Mouse (Mus musculus) adrenal gland, adult 18-20 months (tissue): Measurements from ENCODE around the gene Slc38a4. TPM values are rescaled to one million over a fixed set of nuclear protein-coding genes. Genes with fewer than 3 reads are reported as not detected.

ENCODE experiments used
- DNase-seq, 2 experiments: peaks; one replicate each; pipeline ENCODE4 v3.0.0; 2021 to 2022; ENCODE audit warnings: low spot score in 2 of 2
- total RNA-seq, 2 experiments: library from RNA; stranded (reverse); gene quantifications; 1 replicate in 1 of 2; 2 replicates in 1 of 2; pipeline ENCODE4 v1.2.3; 2021

Slc38a4 gene
- total RNA-seq, 2 experiments from 2014 or later: 2.5 to 3.9 TPM

GRCm38 (mm10) chr15:97054767-97055489, 828 bp downstream of the Slc38a4 start:
- no peak for DNase-seq

GRCm38 (mm10) chr15:97054131-97054530, 1.6 kb downstream of the Slc38a4 start:
- no peak for DNase-seq

- DNase-seq: no peak
These were observed 5.3 kb downstream of the Slc38a4 start for GRCm38 (mm10) chr15:97050436-97050835.

GRCm38 (mm10) chr15:97050011-97050410, 5.7 kb downstream of the Slc38a4 start:
- DNase-seq: no peak

- no peak for DNase-seq
These were observed 6.4 kb downstream of the Slc38a4 start for GRCm38 (mm10) chr15:97049281-97049841.

GRCm38 (mm10) chr15:97048267-97048666, 7.5 kb downstream of the Slc38a4 start:
- DNase-seq: no peak

- no peak for DNase-seq
These were observed 11.8 kb downstream of the Slc38a4 start for GRCm38 (mm10) chr15:97043921-97044320.

- no peak for DNase-seq
These were observed 13.7 kb downstream of the Slc38a4 start for GRCm38 (mm10) chr15:97042001-97042491.

GRCm38 (mm10) chr15:97041182-97041581, 14.6 kb downstream of the Slc38a4 start:
- no peak for DNase-seq

GRCm38 (mm10) chr15:97037710-97038109, 18.0 kb downstream of the Slc38a4 start:
- DNase-seq: no peak

- DNase-seq: no peak
These were observed 19.9 kb downstream of the Slc38a4 start for GRCm38 (mm10) chr15:97035892-97036291.

GRCm38 (mm10) chr15:97033485-97033991, 22.2 kb downstream of the Slc38a4 start:
- no peak for DNase-seq

- no peak for DNase-seq
These were observed 23.9 kb downstream of the Slc38a4 start for GRCm38 (mm10) chr15:97031886-97032285.

- no peak for DNase-seq
These were observed 24.7 kb downstream of the Slc38a4 start for GRCm38 (mm10) chr15:97030984-97031492.

- no peak for DNase-seq
These were observed 25.6 kb downstream of the Slc38a4 start for GRCm38 (mm10) chr15:97030136-97030535.

GRCm38 (mm10) chr15:97029064-97029791, 26.5 kb downstream of the Slc38a4 start:
- no peak for DNase-seq

GRCm38 (mm10) chr15:97028651-97029050, 27.1 kb downstream of the Slc38a4 start:
- no peak for DNase-seq

- DNase-seq: no peak
These were observed 27.6 kb downstream of the Slc38a4 start for GRCm38 (mm10) chr15:97028046-97028634.

- DNase-seq: no peak
These were observed 29.1 kb downstream of the Slc38a4 start for GRCm38 (mm10) chr15:97026670-97027069.

- DNase-seq: no peak
These were observed 33.0 kb downstream of the Slc38a4 start for GRCm38 (mm10) chr15:97022764-97023163.

GRCm38 (mm10) chr15:97022213-97022612, 33.5 kb downstream of the Slc38a4 start:
- DNase-seq: no peak
